Mouse (Mus musculus): ENCODE results near the gene Hao1. TPM values are rescaled to one million over a fixed set of nuclear protein-coding genes. Genes with fewer than 3 reads are reported as not detected.

Hao1 gene
- polyA plus RNA-seq, 1 experiment from 2014 or later, result 0.18 TPM

Other genes with a start within 250 kb of the Hao1 start
- gene Tmx4, start 89.8 kb upstream of the Hao1 start, polyA plus RNA-seq (2015; fragmentation: Nextera tagmentation; extraction: Ambion mirVana), result 20.4 and 21.9 TPM in 2 replicates
- gene Plcb1, start 231.7 kb upstream of the Hao1 start, polyA plus RNA-seq (2015; fragmentation: Nextera tagmentation; extraction: Ambion mirVana), result 9.2 and 11.9 TPM in 2 replicates